Mouse (Mus musculus) embryonic fibroblast, embryonic 13.5 days (primary cell): ENCODE results near the gene Pax6. TPM values are rescaled to one million over a fixed set of nuclear protein-coding genes. Genes with fewer than 3 reads are reported as not detected.

Experiments used
- H3K27ac ChIP-seq: 2 replicates; pipeline ENCODE4 v1.5.1; 2012; ENCODE audit warnings: low read length, control low read depth, inconsistent platforms; ENCODE audit not compliant: insufficient read depth
- H3K4me1 ChIP-seq: 2 replicates; pipeline ENCODE4 v1.6.1; 2011; ENCODE audit warnings: low read length; ENCODE audit not compliant: control insufficient read depth, insufficient read depth
- H3K4me3 ChIP-seq: 2 replicates; pipeline ENCODE4 v1.5.1; 2011; ENCODE audit warnings: mild to moderate bottlenecking, control low read depth, low read length; ENCODE audit not compliant: insufficient read depth
- CTCF ChIP-seq: IDR thresholded peaks from 2 replicates; pipeline ENCODE4 v1.5.1; 2011; ENCODE audit warnings: mild to moderate bottlenecking, control low read depth, low read length, moderate library complexity, borderline replicate concordance; ENCODE audit not compliant: insufficient read depth
- POLR2A ChIP-seq: IDR thresholded peaks from 2 replicates; pipeline ENCODE4 v1.6.1; 2011; ENCODE audit warnings: low read depth, mild to moderate bottlenecking, control low read depth, low read length, moderate library complexity
- polyA plus RNA-seq: library from polyadenylated mRNA; stranded (reverse); fragments of >200 nt; gene quantifications from 2 replicates; pipeline ENCODE4 v1.2.4, GENCODE M21; 2011; ENCODE audit warnings: low read depth; ENCODE audit not compliant: missing spikeins, insufficient read length

The Pax6 gene
- polyA plus RNA-seq, 1 experiment, result 2.2 TPM

DNA sequence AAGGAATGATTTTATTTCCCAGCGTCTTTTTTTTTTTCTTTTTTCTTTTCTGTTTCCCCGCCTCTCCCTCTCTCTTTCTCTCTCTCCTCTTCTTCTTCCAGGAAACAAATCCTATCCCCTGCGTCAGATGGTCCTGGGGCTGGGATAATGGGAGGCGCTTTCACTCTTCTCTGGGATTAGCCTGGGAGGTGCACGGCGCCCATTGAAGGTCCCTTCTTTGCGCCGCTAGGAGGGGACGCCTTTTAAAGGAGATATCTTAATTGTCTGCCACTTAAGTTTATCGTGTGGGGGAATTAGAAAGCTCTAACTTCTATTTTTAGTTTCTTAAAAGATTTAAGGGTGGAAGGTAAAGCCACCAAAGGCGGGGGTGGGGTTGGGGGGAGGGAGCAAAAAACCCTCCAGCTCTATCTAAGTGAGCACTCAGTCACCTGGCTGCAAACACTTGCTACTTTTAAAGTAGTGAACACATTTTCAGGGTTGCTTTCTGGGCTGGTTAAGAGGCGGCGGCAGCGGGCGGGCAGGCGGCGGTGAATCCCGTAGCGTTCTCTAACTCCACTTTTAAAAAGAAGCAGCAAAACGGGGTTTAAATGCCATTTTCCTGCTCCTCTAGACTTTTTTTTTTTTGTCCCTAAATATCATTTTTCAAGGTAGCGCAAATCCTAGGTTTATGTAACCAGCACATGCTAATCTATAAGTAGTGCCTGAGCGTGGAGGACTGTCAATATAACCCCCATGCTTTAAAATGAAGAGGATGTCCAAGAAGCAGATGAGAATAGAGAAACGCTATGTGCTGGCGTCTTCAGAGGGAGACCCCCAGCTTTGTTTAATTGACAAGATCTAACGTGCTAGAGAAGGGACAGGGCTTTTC, 20.0 kb downstream of the Pax6 start:
- no peaks in the 10 kb centered on the region; the same call in 1 of the 2 replicates for H3K4me1 ChIP-seq
- peak overlapping the region; percentile 30 for H3K4me3 ChIP-seq
- TF ChIP-seq CTCF, result no peak
- no peak for TF ChIP-seq POLR2A
- H3K27ac ChIP-seq, result no peak overlapping the region

- TF ChIP-seq CTCF, result no peak
- TF ChIP-seq POLR2A, result no peak
- no peak overlapping the region for H3K27ac ChIP-seq
- no peak overlapping the region for H3K4me3 ChIP-seq
- no peaks in the 10 kb centered on the region; the same call in 1 of the 2 replicates for H3K4me1 ChIP-seq
These were observed 20.6 kb downstream of the Pax6 start for GRCm38 (mm10) chr2:105689304-105689770.

DNA sequence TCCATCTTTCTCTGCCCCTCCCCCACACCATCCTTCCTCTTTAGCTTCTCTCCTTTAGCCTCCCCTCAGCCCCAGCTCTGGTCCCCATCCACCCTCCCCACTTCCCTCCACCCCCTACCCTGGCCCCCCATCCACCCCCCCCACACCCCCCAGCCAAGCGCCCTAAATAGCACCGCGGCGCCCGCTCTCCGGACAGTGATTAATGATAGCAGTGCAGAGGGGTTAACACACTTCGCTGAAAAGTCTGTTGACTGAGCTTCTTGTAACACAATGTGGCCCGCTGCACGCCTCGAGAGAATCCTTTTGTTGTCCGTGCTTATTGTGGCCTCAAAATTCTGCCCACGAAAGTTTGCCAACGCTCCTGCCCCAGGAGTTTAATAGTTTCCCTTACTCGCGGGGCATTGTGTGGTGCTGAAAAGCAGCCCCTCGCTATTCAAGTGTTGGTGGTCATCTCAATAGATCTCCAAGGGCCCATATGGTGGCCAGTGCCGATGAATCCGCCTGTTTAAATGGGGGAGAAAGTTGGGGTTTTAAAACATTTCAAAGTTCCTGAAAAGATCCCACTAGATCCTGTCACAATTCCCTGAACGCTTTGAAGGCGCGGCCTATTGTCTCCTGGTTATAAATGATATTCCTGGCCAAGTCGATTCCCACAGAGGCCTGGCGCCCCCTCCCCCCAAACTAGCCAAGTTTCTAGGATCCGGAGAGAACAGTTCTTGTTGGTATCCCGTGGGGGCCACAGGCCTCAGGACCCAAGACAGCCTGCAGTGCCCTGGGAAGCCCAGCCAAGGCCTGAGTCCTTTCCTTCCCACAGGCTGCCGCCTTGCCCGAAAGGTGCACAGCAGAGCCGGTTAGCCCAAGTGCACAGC, 21.3 kb downstream of the Pax6 start:
- Histone ChIP-seq H3K27ac (no peak overlapping the region), H3K4me3 (no peak overlapping the region), H3K4me1 (no peaks in the 10 kb centered on the region; the same call in 1 of the 2 replicates)
- TF ChIP-seq CTCF (no peak), POLR2A (no peak)

GRCm38 (mm10) chr2:105691296-105691695, 22.6 kb downstream of the Pax6 start:
- no peaks in the 10 kb centered on the region; the same call in 1 of the 2 replicates for H3K4me1 ChIP-seq
- H3K27ac ChIP-seq, result no peak overlapping the region
- no peak for TF ChIP-seq POLR2A
- no peak for TF ChIP-seq CTCF
- no peak overlapping the region for H3K4me3 ChIP-seq

- no peak overlapping the region for H3K27ac ChIP-seq
- H3K4me3 ChIP-seq, result no peak overlapping the region
- no peak for TF ChIP-seq POLR2A
- no peak for TF ChIP-seq CTCF
- H3K4me1 ChIP-seq, result no peaks in the 10 kb centered on the region
These were observed 29.0 kb downstream of the Pax6 start for GRCm38 (mm10) chr2:105697741-105698140.

GRCm38 (mm10) chr2:105698631-105699030, 29.9 kb downstream of the Pax6 start:
- TF ChIP-seq CTCF, result no peak
- no peak for TF ChIP-seq POLR2A
- Histone ChIP-seq H3K4me1 (no peaks in the 10 kb centered on the region), H3K27ac (no peak overlapping the region), H3K4me3 (no peak overlapping the region)

DNA sequence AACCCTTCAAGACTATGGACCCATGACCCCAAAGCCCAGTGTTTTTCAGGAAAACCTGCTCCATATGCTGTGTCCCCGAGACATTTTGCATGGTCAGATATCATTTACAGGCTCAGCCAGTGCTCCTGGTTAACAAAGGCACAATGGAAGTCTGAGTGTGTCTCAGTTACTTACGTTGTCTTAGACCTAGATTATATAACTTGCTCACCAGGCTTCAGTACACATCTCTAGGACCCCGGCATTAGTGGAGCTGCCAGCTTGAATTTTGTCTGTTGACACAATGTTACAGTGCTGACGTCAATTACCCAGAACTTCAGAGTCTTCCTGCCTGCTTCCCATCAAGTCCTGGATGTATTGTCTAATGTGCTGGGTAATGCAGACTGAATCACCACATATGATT, 33.1 kb downstream of the Pax6 start:
- TF ChIP-seq CTCF, result no peak
- no peak for TF ChIP-seq POLR2A
- Histone ChIP-seq H3K27ac (no peak overlapping the region), H3K4me3 (no peak overlapping the region), H3K4me1 (no peaks in the 10 kb centered on the region)

- H3K4me3 ChIP-seq, result no peak overlapping the region
- TF ChIP-seq POLR2A (no peak), CTCF (no peak)
- no peak overlapping the region for H3K27ac ChIP-seq
- no peaks in the 10 kb centered on the region for H3K4me1 ChIP-seq
These were observed 33.9 kb downstream of the Pax6 start for GRCm38 (mm10) chr2:105702586-105702985.

DNA sequence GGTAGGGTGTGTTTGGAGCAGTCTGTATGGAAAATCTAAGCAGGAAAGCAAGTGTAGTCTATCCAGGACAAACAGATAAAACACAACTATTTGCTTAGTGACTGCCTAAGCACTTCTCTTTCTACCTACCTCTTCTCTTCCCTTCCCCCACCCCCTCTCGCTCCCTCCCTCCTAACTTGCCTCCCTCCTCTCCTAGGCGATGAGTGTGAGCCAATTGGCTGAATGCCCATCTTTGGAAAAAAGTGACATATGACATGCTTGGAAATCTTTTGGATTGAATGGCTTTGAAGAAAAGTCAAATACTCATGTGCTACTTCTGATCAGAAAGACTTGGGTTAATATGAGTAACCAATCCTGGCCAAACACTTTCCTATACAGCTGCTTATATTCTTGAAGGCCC, 36.6 kb downstream of the Pax6 start:
- Histone ChIP-seq H3K4me1 (no peaks in the 10 kb centered on the region), H3K27ac (no peak overlapping the region), H3K4me3 (no peak overlapping the region)
- TF ChIP-seq CTCF, result no peak
- no peak for TF ChIP-seq POLR2A

DNA sequence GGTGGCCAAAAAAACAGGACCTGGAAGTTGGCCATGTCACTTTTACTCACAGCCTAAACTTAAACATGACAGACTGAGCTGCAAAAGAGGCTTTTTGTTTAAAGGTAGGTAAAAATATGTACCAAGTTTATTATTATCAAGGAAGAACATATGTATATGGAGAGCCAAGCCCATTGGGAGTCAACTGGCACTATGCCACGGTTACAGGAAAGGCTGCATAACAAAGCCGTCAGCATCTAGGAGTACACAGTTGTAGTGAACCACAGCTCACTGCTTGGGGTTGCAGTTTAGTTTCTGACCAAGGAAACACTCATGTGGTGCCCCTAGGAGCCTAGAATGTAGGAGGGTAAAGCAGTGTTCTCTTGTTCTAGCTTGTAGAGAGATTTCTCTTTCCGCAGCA, 40.4 kb downstream of the Pax6 start:
- Histone ChIP-seq H3K27ac (no peak overlapping the region), H3K4me1 (no peaks in the 10 kb centered on the region), H3K4me3 (no peak overlapping the region)
- no peak for TF ChIP-seq CTCF
- TF ChIP-seq POLR2A, result no peak
